Mouse (Mus musculus): ENCODE measurements at regions not wholly inside any gene's neighbourhood (a gene's known extent, or its start where the extent isn't known, plus 50 kb on each side); places are given as distances from the start of the nearest gene placed in this dataset.

- DNase-seq (ENCODE audit: low spot score): peak; percentile 98
Observed at GRCm38 (mm10) chr15:85634322-85635141, 52.3 kb upstream of the Wnt7b start.

DNA sequence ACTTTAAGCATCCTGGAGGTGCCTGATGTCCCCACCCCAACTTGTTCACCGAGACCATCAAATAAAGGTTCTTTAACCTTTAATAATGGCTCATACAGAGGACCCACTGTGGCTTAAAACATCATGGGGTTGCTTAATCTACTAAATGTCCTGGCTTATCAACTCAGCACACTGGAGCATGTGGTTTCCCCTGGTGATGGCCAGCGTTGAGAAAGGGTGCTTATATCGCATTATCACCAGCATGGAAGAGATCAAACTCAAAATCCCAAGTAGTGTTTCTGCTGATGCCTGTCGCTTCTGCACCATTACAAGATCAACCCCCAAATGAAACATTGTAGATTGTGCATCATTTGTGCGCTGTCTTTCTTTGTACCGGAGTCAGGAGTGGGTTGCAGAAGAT, 53.2 kb upstream of the Wnt7b start:
- no peak for DNase-seq (ENCODE audit: low spot score)

GRCm38 (mm10) chr15:85639566-85639965, 57.3 kb upstream of the Wnt7b start:
- DNase-seq (ENCODE audit: low spot score): no peak

GRCm38 (mm10) chr15:85641120-85642080, 59.1 kb upstream of the Wnt7b start:
- no peak for DNase-seq (ENCODE audit: low spot score)

- DNase-seq (ENCODE audit: low spot score): no peak
Observed at GRCm38 (mm10) chr15:85645396-85645795, 63.1 kb upstream of the Wnt7b start.

GRCm38 (mm10) chr15:85645971-85646638, 63.8 kb upstream of the Wnt7b start:
- peak; percentile 50 for DNase-seq (ENCODE audit: low spot score)

DNA sequence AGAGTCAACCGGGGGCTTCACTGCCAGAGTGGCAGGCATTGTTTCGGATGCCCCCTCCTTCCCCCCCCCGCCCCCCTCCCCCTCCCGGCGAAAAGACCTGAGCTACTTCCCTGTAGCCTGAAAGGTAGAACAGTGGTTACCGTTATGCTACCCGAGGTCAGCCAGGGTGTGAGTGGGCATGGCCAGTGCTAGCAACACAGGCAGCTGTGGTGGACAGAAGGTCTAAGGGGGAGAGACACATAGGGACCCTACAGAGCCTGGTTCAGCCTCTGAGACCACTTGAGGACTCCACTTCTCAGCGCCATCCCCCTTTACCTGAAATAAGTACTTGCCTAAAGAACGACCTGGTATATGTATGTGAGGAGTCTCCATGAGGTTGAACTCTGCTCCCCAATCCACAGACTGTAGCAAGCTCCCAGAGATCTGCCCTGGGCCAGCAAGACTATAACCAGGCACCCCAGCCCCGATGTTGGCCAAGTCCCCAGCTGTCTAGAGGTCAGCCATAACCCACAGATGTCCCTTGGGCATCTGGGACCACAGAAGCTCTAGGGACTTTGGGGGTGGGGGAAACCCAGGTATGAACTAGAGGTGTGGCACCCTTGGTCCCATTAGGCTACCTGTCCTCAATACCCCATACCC, 64.5 kb upstream of the Wnt7b start:
- DNase-seq (ENCODE audit: low spot score): no peak

GRCm38 (mm10) chr15:85647593-85647992, 65.3 kb upstream of the Wnt7b start:
- peak; percentile 44 for DNase-seq (ENCODE audit: low spot score)

DNA sequence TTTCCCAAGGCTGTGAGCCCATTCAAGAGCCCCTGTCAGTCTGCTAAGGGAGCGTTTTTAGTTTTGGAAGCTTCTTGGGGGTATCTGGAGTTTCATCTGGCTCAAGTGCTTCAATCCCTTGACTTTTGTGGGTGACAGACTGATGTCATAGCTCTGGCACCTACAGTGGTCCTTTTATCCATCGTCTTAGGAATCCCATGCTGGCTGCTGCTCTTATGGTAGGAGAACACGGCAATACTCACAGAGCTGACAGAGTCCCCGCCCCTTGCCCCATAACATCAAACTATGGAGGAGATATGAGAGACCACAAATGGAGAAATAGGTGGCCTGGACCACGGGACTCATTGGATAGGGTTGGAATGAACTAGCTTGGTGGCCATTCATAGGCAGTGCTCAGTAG, 68.0 kb upstream of the Wnt7b start:
- no peak for DNase-seq (ENCODE audit: low spot score)

DNA sequence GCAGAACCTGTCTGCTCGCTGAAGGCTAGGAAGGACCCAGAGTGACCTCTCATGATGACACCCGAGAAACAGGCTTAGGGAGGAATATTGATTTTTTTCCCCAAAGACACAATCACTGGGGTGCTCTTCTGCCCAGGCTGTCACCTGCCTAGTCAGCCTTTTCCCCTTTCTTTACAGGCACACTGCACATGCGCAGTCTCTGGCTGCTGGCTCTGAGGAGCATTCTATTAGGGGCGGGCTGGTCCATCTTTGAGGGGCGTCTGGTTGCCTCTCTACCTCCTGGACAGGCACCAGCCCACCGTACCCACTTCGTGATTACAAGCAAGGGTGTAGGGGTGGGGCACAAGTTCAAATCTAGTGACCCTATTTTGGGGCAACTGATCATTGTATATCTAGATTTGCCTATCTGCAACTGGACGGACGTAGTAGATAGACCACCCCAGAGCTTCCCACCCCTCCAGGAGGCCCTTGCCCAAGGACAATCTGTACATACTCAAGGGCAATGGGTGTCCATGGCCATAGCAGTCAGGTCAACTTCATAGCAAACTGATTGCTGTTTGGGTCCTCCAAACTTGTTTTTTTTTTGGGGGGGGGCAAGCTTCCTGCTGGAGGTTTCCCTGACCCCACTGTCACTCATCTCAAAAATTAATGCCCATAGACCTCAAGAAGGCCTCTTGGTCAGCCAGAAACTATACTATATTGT, 69.6 kb upstream of the Wnt7b start:
- no peak for DNase-seq (ENCODE audit: low spot score)

- no peak for DNase-seq (ENCODE audit: low spot score)
Observed at GRCm38 (mm10) chr15:85652431-85652830, 70.2 kb upstream of the Wnt7b start.

GRCm38 (mm10) chr15:85652871-85653337, 70.6 kb upstream of the Wnt7b start:
- no peak for DNase-seq (ENCODE audit: low spot score)

DNA sequence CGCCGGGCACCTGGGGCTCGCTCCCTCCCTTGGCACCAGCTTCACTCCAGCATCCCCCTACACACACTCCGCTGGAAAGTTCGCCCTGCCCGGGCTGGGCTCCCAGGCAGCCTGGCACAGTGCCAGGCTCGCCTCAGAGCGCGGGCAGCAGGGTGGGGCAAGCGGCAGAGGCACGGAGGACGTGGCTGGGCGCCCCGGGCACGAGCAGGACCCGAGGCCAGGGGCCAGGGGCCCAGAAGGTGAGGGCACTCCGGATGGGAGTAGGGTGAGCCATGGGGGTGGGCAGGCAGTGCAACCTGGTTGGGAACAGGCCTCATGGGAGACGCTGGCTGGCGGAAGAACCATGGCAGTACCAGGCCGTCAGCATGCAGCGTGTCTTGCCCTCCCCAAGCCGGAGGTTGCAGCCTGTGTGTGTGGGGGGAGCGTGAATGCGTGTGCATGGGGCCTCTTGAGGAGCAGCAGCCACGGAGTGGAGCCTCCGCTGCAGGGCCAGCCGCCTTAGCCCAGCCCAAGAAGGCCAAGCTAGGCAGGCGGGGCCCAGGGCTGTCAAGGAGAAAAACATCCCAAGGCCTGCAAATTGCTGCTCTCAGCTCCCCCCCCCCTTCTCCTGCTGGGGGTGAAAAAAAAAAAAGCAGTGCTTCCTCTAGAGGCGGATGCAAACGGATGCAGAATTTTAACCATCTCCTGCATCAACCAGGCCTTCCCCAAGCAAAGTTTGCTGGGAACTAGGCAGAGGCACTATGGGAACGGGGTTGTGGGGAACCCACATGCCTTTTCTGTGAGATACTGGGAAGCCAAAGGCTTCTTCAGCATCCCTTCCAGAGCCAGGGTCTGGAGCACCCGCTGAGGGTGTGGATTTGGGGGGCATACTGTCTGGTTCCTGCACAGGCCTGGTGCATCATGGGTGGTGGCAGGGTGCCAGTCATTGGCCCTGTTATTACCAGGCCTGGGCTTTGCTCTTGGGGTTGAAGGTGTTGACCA, 71.4 kb upstream of the Wnt7b start:
- DNase-seq (ENCODE audit: low spot score): no peak

DNA sequence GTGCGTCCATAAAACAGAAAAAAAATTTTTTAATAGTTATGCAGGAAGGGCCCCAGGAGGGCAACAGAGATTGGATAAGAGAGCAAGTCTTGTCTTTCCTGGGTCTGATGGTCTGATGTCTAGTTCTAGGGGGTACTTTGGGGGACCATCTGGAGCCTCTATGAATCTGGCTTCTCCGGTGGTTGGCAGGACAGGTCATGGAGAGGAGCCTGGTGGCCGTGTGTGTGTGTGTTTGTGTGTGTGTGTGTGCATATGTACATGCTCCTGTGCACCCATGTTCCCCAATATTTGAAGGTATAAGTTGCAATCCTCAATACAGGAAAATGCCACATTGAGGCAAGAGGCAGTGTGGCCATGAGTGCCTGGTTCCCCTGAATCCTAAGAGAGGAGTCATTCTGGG, 72.5 kb upstream of the Wnt7b start:
- DNase-seq (ENCODE audit: low spot score): no peak

DNA sequence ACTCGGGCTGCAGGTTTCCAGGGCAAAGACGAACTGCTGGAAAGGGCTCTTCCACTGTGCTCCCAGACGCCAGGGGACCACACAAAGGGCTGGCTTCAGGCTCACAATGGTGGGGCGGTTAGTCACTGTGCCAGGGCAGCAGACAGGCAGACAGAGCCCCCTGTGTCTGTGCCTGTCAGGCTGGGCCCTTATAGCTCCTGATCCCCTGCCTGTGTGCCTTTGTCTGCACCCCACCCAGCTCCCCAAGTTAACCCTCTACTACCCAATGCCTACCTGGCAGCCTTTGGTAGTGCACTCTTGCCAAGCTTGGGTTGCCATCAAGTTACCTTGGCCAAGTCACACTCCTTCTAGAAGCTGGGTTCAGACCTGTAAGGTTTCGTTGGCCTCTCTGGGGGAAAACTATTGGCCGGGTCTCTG, 73.5 kb upstream of the Wnt7b start:
- DNase-seq (ENCODE audit: low spot score): no peak

DNA sequence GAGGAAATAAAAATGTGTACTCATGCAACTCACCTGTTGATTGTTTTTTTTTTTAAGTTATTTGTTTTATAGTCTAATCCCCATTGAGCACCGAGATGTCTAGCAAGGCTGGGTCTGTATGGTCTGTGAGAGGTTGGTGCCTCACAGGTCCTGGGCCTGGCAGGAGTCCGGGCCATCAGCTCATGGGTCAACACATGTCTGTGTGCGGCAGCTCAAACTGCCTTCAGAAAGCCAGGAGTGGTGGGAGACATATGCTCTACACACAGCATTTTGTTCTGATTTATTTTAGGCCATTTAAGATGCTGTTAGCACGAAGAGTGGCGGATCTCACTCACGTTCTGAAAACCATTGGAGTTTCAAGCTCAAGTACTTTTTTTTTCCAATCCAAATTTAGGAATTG, 74.6 kb upstream of the Wnt7b start:
- DNase-seq (ENCODE audit: low spot score): no peak

GRCm38 (mm10) chr15:85657441-85657989, 75.2 kb upstream of the Wnt7b start:
- peak; percentile 75 for DNase-seq (ENCODE audit: low spot score)

GRCm38 (mm10) chr15:85658101-85658885, 76.0 kb upstream of the Wnt7b start:
- no peak for DNase-seq (ENCODE audit: low spot score)
